Mouse (Mus musculus) cerebellum, adult 2 months (tissue): ENCODE measurements around the gene Mtcl1. TPM values are rescaled to one million over a fixed set of nuclear protein-coding genes. Genes with fewer than 3 reads are reported as not detected.

Experiments used
- DNase-seq, 2 experiments: peaks; one replicate each; pipeline ENCODE4 v3.0.0; 2021
- H3K27ac ChIP-seq: fragments of 200-500 bp; 2 replicates; pipeline ENCODE4 v1.5.1; 2012; ENCODE audit warnings: low read length, control low read depth, inconsistent platforms; ENCODE audit not compliant: insufficient read depth
- H3K27me3 ChIP-seq: fragments of 200-500 bp; 2 replicates; pipeline ENCODE4 v1.6.1; 2012; ENCODE audit warnings: inconsistent platforms, mild to moderate bottlenecking, low read length, moderate library complexity; ENCODE audit not compliant: control insufficient read depth, insufficient read depth
- H3K4me1 ChIP-seq: fragments of 200-500 bp; 2 replicates; pipeline ENCODE4 v1.6.1; 2011; ENCODE audit warnings: low read length; ENCODE audit not compliant: control insufficient read depth, insufficient read depth
- H3K4me3 ChIP-seq: fragments of 200-500 bp; replicated peaks from 2 replicates; pipeline ENCODE3; 2011; ENCODE audit warnings: mild to moderate bottlenecking, low read depth, low read length, control low read depth; ENCODE audit not compliant: insufficient read depth
- CTCF ChIP-seq: fragments of 200-500 bp; IDR thresholded peaks from 2 replicates; pipeline ENCODE4 v1.5.1; 2011; ENCODE audit warnings: low read depth, mild to moderate bottlenecking, control low read depth, low read length, moderate library complexity, borderline replicate concordance; ENCODE audit not compliant: insufficient read depth
- POLR2A ChIP-seq: fragments of 200-500 bp; IDR thresholded peaks from 2 replicates; pipeline ENCODE4 v1.6.1; 2011; ENCODE audit warnings: low read length, control low read depth, borderline replicate concordance; ENCODE audit not compliant: insufficient read depth
- WGBS: fragments of 180-500 bp; shearing (Covaris S2); methylation state at CpG from one replicate; pipeline ENCODE4 v1.1.7; 2018; 5-methylcytosine and 5-hydroxymethylcytosine counted together
- polyA plus RNA-seq: library from polyadenylated mRNA; depleted of rRNA; stranded (reverse); fragments of >200 nt; gene quantifications from 2 replicates; pipeline ENCODE4 v1.2.3, GENCODE M21; 2012

The Mtcl1 gene
- polyA plus RNA-seq, 1 experiment, result 106 TPM

DNA sequence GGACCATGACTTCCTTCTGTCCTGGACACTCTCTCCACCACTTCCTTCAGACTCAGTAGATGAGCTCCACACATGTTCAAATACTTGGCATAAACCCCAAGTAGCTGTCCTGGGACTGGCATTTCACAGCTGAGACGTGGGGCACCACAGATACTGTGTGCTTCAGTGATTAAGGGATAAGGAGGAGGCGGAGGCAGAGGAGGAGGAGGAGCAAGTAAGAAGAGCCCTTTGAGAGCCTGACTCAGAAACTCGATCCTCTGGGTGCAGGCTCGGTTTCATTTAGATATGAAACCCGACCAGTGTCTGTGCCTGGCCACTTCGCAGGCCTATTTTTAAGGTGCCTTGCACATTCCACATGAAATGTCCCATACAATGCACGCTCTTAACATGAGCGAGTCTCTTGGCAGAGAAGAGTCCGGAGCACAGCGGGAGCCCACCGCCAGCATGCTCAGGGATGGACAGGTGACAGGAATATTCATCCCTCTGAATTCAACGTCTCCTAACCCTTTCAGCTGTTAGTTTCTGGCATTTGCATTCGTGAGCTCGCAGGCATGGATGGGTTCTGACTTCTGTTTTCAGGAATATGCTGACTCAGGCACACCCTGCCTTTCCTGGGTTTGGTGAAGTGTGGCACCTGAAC lies 74.8 kb downstream of the Mtcl1 start:
- DNase-seq, result peak; percentile 78 to 83
- H3K27ac ChIP-seq, result peak overlapping the region; percentile 58
- 8% methylated on average over 14 of the region's 14 CpGs for WGBS

DNA sequence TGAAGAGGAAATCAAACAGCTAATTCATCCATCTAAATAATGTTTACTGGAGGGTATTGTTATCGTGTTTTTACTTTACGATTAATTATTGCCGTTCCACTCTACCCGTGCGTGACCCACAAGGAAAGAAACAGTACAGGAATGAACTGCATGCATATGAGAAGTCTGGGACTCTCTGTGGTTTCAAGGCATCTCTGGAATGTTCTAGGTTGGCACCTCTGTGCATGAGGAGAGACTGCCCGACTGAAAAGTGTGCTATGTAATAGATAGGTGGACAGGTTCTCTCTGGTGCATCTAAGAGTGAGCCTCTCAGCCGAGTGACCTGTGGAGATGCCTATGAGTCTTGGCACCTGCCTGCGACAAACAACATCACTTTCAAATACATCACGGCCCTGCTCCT lies 78.7 kb downstream of the Mtcl1 start:
- Histone ChIP-seq H3K4me3 (no peak overlapping the region), H3K27me3 (no peaks in the 10 kb centered on the region), H3K27ac (no peak overlapping the region), H3K4me1 (peaks cover 51% of the 10 kb centered on the region)
- 70% methylated on average over 9 of the region's 9 CpGs for WGBS
- TF ChIP-seq POLR2A (no peak), CTCF (no peak)
- DNase-seq, result no peak

More for the DNA sequence above, 74.8 kb downstream of the Mtcl1 start:
- TF ChIP-seq POLR2A (no peak), CTCF (no peak)
- H3K4me3 ChIP-seq, result no peak overlapping the region
- H3K27me3 ChIP-seq, result no peaks in the 10 kb centered on the region
- peaks cover 55% of the 10 kb centered on the region for H3K4me1 ChIP-seq

DNA sequence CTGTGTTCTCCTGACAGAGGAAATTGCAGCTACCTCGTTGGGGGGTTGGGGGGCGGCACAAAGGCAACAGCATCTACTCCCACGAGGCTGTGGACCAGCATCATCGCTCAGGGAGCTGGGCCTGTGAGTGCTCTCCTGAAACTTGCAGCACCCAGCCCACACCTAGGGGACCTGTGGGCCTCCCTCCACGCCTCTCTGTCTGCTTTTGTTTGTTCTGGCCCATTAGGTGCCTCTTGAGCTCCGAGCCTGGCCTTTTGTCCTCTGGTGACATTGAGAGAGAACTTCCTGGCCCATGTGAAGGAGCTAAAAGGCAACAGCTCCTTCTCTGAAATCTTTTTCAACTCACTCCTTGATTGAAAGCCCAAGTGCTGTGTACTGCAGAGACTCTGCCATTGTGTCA lies 79.8 kb downstream of the Mtcl1 start:
- peaks cover 42% of the 10 kb centered on the region for H3K4me1 ChIP-seq
- H3K4me3 ChIP-seq, result no peak overlapping the region
- 62% methylated on average over 6 of the region's 6 CpGs for WGBS
- H3K27ac ChIP-seq, result no peak overlapping the region
- no peak for DNase-seq
- no peaks in the 10 kb centered on the region for H3K27me3 ChIP-seq
- TF ChIP-seq POLR2A, result no peak
- TF ChIP-seq CTCF, result no peak

DNA sequence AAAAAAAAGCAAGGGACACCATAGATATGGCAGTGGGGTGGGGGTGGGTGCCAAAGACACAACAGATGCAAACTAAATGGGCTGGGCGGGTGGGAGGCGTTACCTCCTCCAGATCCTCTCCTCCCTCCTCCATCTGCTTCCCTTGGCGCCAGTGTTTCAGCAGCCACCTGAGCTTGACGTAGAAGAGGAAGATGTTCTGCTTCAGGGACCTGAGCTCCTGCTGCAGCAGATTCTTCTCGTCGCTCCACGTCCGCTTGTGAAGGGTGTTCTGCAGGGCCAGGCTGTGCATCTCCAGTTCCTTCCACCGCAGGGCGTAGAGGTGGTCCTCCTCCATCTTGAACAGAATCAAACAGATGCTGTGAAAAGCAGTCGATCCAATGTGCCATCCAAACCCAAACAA lies 81.4 kb downstream of the Mtcl1 start:
- DNase-seq, result peak; percentile 63 to 73
- peaks cover 36% of the 10 kb centered on the region for H3K4me1 ChIP-seq
- H3K27me3 ChIP-seq, result no peaks in the 10 kb centered on the region
- WGBS, result 32% methylated on average over 11 of the region's 11 CpGs
- no peak overlapping the region for H3K4me3 ChIP-seq
- no peak for TF ChIP-seq CTCF
- no peak for TF ChIP-seq POLR2A
- peak overlapping the region; percentile 49 for H3K27ac ChIP-seq

DNA sequence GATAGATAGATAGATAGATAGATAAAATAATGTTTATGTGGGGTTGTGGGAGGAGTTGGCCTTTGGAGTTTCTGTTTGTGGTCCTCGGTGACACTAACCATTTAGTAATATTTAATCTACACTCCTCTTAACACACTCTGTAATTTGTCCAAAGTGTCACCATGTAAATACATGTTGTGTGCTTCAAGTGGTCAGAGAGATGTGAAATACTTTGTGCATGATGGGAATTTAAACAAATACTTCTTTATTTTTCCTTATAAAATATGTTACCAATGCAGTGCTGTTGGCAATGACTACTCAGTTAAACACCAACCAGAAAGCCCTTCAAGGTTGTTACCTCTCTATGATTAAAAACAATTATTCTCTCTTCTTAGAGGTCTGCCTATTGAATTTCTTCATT lies 83.9 kb downstream of the Mtcl1 start:
- TF ChIP-seq POLR2A (no peak), CTCF (no peak)
- 97% methylated on average over 1 of the region's 1 CpGs for WGBS

DNA sequence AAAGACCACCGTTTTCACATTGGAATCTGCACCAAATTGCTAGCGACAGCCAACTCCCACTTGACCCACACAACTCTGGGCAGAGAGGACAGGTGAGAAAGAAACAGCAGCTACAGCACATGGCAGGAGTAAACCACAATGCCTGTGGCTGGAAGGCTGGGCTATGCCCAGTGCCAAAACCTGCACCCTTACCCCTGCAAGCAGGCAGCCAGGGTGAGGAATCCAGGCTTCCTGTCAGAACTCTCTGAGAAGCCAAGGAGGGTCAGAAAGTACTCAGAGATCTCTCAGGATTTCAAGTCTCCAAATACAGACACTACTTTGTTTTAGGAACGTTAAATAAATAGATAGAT lies 84.3 kb downstream of the Mtcl1 start:
- H3K27ac ChIP-seq, result peak overlapping the region; percentile 50; the same call in 1 of the 2 replicates

More for the DNA sequence above, 83.9 kb downstream of the Mtcl1 start:
- Histone ChIP-seq H3K4me3 (no peak overlapping the region), H3K4me1 (peaks cover 33% of the 10 kb centered on the region), H3K27me3 (no peaks in the 10 kb centered on the region), H3K27ac (no peak overlapping the region)
- DNase-seq, result no peak

DNA sequence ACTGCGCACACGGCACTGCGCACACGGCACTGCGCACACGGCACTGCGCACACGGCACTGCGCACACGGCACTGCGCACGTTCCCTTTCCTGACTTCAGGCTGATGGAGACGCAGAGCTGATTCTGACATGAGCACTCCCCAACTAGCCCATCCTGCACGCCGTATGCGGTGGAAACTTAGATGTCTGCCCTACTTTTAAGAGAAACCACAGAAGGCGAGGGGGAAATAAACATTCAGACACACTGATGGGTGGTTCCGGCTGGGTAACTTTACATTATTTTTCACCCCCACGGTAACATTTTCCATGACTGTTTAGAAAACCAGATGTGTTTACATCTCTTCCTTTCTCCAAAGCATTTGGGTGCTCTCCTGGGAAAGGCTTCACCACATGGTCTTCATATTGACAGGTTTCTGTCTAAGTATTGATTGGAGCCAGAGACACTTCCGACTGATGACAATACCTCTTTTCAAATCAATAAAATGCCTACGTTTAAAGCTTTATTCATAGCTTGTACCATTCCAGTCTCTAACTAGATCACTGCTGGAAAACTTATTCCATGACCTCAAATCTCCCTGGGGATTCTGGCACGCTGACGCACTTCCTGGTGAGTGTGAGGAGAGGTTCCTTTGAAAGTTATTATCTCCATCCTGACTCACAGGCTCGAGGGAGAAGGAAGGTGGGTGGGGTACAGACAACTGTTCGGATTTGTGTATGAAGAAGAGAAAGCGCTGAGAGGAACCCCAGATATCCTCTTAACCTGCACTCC lies 84.8 kb downstream of the Mtcl1 start:
- no peaks in the 10 kb centered on the region for H3K27me3 ChIP-seq

More for the DNA sequence above, 84.3 kb downstream of the Mtcl1 start:
- no peak for TF ChIP-seq CTCF
- TF ChIP-seq POLR2A, result no peak
- Histone ChIP-seq H3K4me3 (no peak overlapping the region), H3K27me3 (no peaks in the 10 kb centered on the region), H3K4me1 (peaks cover 33% of the 10 kb centered on the region)
- 52% methylated on average over 3 of the region's 3 CpGs for WGBS
- DNase-seq, result no peak

GRCm38 (mm10) chr17:66363852-66364524 lies 85.6 kb downstream of the Mtcl1 start:
- Histone ChIP-seq H3K4me3 (no peak overlapping the region), H3K4me1 (peaks cover 26% of the 10 kb centered on the region), H3K27ac (no peak overlapping the region), H3K27me3 (no peaks in the 10 kb centered on the region)
- no peak for DNase-seq
- no peak for TF ChIP-seq POLR2A
- no peak for TF ChIP-seq CTCF
- WGBS, result 85% methylated on average over 36 of the region's 36 CpGs

More for the DNA sequence above, 84.8 kb downstream of the Mtcl1 start:
- Histone ChIP-seq H3K4me3 (no peak overlapping the region), H3K27ac (peak overlapping the region; percentile 50; the same call in 1 of the 2 replicates), H3K4me1 (peaks cover 28% of the 10 kb centered on the region)
- TF ChIP-seq POLR2A, result no peak
- no peak for TF ChIP-seq CTCF
- 76% methylated on average over 26 of the region's 26 CpGs for WGBS
- no peak for DNase-seq
